Mouse (Mus musculus) A20 (cell line): ENCODE results near the gene Nek7.
A peak's percentile ranks its signal among the peaks of the same experiment; 100 is the strongest.

Experiments used
- DNase-seq: peaks from one replicate; pipeline ENCODE4 v3.0.0-alpha.2; 2011; ENCODE audit warnings: low read depth, low spot score

The Nek7 gene

GRCm38 (mm10) chr1:138619996-138620461, at the start of gene Nek7:
Gene Nek7, minus strand, starts transcription at chr1:138620141.
- peak; percentile 86 for DNase-seq

- no peak for DNase-seq
Observed at GRCm38 (mm10) chr1:138662342-138662741, 42.4 kb upstream of the Nek7 start.

DNA sequence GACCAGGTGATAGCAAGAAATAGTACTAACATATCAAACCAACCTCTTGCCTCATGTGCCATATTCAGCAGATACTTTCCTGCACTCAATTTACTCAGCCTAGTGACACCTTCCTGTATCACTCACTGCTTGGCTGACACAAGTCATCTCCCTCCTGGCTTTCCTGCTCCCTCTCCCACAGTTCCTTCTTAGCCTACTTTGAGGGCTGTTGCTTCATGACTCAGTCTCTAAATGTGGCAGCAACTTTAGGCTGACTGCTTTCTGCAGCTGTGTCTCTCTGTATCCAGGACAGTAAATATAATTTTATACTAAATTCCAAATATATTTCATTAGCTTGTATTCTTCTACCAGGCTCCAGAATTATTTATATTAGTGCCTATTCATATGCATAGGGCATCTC, 34.3 kb upstream of the Nek7 start:
- no peak for DNase-seq

GRCm38 (mm10) chr1:138644991-138645390, 25.1 kb upstream of the Nek7 start:
- no peak for DNase-seq

GRCm38 (mm10) chr1:138643306-138643830, 23.4 kb upstream of the Nek7 start:
- DNase-seq = no peak

DNA sequence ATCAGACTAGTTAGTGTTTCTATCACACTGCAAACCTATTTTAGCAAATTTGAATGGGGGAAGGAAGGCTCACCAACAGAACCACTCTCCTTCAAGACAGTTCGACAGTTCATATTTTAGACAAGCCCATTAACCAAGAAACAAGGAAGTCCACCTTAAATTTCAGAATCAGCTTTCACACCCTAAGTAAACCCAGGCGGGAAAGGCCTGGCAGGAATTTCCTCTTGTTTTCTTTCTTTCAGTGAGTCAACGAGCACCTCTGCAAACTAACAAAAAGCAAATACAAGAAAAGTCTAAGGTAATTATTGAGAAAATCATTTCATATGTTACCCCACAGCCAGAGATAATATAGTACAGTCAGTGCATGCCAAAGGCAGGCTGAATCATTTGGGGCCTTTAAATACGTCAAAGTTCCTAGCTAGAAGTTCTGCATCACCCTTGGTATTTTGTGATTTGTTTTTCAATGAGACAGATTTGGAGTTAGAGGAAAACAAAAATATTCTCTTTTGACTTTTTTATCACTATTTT, 21.1 kb upstream of the Nek7 start:
- DNase-seq = no peak

GRCm38 (mm10) chr1:138637850-138638249, 17.9 kb upstream of the Nek7 start:
- DNase-seq = peak; percentile 57

GRCm38 (mm10) chr1:138634561-138634960, 14.6 kb upstream of the Nek7 start:
- no peak for DNase-seq

GRCm38 (mm10) chr1:138628919-138629318, 9.0 kb upstream of the Nek7 start:
- no peak for DNase-seq

- no peak for DNase-seq
Observed at GRCm38 (mm10) chr1:138628486-138628885, 8.5 kb upstream of the Nek7 start.

- no peak for DNase-seq
Observed at GRCm38 (mm10) chr1:138627804-138628203, 7.9 kb upstream of the Nek7 start.

DNA sequence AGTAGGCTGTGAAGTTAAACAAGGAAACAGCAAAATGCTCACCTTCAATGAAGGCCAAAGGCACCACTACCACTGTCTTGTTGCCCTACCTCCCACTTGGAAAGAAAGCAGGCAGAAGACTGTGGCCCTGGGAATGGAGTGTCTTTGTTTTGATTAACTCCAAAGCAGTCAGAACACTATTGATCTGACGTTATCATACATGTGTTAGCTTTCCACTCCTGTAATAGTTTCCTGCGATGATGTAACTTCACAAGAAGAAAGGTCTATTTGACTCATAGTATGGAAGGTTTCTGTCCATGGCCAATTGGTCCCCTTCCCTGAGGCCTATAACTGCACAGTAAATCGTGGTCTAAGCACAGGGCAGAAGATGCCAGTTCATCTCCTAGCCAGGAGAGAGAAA, 6.3 kb upstream of the Nek7 start:
- DNase-seq = no peak

- DNase-seq = no peak
Observed at GRCm38 (mm10) chr1:138623870-138624269, 3.9 kb upstream of the Nek7 start.

DNA sequence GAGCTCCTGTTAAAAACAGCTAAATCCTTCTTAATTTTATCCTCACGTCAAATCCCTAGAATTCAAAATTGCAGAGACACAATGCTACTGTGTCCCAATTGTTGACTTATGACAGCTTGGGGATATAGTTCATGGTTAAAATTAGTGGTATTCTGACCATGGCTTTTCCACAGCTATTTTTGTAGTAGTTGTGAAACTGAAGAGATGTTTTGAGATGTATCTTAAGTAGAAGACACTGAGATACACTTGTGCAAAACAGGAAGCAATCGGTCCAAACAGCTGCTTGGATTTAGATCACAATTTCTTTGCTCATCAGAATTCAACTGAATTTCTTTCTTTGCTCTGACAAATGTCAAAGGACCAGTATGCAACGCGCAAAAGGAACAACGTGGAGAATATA, 2.9 kb upstream of the Nek7 start:
- DNase-seq = peak; percentile 16

DNA sequence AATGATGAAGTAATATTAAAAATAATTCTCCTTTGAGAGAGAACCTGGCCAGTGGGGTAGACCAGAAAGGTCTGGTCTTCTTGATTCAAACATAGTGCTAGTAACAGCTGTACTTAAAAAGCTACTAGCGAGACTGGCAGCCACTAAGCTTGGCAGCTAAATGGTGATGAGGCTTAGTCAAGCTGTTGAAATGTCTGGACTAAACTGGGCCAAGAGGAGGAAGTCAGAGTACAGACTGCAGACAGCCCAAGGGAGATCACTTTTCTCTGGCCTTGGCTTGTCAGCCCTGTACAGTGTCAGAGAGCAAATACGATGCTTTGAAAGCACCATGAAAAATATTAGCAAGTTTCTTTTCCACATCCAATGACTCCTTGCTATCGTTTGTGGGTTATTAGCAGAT, 2.5 kb upstream of the Nek7 start:
- peak; percentile 12 for DNase-seq

DNA sequence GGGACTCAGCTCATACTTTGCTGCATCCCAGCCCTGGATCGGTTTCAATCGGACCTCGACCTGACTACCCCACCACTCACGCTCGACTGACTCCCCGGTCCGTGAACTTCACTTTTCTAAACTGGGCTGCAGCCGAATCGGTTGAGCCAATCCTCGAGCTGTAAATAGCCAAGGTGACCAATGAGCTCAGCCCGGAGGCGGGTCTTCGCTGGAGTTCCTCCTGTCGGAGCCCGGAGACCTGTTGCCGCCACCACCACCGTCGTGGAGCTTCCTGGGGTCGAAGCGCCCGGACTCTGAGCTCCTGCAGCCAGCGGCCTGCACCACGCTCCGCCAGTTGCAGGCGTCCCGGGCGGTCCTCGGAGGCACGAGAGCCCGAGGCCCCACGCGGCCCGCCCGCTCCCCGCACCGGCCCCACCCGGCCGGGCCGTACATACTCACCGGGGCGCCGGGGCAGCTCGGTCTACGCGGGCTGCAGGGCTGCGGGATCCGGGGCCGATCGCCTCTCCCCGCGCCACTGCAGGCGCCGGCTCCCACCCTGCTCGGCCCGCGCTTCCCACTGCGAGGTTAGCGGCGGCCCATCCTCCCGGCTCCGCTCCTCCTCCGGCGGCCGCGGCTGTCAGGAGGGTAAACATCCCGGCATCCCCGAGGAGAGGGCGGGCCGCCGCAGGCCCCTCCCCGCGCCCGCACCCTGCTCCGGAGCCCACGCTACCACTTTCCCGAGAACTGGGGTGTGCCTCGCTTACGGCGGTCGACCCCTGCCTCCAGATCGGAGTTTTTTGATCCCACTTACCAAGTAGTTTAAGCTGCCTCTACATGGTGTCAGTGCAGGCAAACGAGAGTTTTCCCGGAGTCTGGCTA, 598 bp downstream of the Nek7 start:
- DNase-seq = peak; percentile 98

DNA sequence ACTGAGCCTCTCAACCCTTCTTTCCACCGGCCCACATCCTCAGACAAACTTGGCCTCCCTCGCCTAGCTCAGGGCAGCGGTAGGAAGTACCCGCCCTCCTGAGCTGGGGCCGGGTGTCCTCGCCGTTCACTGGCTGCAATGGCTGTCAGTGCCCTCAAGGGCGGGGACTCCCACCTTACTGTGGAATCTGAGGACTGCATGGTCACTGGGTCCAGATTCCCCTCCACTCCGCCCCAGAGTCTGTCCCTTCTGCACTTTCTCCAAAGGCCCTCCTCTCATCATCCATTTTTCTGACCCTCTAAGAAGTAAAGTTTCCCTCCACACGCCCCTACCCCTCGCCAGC, 2.0 kb downstream of the Nek7 start:
- DNase-seq = peak; percentile 95

DNA sequence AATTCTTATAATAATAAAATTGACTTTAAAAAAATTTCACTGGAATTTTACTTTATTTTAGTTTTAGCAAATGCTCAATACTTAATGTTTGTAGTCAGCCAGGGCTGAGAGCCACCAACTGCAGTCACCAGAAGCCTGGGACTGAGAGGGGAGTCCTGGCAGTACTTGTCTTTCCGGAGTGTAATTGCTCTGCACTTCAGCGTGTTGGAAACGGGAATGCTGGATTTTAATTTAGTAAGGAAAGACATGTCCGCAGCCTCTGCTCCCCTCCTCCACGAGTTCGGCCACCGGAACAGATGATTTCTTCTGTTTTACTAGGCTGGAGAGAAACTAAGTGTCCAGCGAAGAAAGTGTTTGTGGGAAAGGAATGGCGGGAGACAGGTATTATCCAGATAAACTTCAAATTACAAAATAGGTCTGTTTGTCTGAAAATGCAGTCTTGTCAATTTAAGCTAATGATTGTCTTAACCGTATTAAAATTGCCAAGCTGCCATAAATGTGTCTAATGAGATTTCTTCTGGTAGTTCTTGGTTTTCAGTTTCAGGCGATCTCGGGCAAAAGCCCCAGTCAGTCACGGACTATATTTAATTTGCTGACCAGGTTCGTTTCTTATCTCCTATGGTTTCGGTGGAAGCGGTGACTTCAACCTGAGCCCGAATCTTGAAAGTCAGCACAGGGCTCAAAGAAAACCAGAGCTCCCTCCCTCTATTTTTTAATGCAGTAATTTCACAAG, 2.5 kb downstream of the Nek7 start:
- DNase-seq = no peak

DNA sequence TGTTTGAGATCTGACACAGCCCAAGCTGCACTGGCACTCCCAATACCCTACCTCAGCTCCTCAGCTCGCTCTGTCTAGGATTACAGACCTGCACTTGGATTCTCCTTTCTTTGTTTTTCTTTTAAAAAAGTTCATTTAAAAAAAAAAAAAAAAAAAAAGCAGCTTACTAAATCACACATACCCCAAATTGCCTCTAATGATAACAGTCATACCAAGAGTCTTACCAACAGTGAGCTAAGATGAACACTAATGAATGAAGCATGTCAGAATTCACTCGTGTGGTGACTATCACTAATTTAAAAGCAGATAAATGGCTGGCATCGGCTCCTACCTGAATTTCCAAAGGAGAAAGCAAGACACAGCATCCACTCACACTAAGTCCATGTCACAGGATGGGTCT, 4.6 kb downstream of the Nek7 start:
- no peak for DNase-seq

DNA sequence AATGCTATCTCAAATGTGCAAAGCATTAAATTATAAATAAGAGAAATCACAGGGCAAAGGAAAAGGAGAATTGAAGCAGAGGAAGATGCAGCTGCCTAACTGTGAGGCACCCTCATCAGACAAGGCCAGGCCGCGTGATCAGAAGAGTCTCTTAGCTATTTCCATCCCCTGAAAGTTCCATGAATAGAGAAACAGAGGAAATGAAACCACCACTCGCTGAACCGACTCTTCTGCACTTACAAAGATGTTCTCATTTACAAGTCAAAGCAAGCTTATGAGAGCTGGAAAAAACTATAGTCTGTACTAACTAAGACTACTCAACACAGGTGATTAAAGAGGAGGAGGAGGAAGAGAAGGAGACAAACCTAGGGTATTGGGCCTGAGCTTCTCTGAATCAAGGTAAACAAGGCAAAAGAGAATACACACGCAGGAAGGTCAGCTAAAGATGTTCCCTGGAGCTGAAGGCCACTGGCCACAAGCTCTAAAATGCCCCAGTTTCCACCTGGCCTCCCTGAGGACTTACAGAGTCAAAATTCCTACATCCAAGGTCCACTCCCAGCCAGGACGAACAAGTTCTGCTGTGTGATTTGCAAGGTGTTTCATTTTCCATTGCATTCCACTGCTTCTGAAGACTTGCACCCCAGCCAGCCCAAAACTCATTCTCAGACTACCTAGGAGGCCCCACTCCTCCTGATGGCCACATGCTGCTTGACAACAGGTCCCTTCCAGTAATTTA, 5.2 kb downstream of the Nek7 start:
- DNase-seq = peak; percentile 91

DNA sequence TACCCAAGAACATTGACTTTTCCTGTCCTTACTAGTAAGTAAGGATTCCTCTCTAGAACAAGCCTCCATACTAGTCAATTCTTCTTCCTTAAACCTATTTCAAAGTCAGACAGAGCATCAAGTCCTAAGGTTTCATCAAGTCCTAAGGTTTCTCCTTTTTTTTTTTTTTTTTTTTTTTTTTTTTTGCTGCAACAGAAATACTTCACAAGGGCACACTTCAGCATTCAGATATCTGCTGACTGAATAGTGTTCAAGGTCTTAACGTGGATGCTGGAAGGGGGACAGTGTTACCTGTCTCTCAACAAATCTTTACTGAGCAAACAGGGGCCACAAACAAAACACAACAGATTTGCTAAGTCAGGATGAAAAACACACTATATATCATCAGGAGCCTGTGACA, 7.8 kb downstream of the Nek7 start:
- peak; percentile 13 for DNase-seq

DNA sequence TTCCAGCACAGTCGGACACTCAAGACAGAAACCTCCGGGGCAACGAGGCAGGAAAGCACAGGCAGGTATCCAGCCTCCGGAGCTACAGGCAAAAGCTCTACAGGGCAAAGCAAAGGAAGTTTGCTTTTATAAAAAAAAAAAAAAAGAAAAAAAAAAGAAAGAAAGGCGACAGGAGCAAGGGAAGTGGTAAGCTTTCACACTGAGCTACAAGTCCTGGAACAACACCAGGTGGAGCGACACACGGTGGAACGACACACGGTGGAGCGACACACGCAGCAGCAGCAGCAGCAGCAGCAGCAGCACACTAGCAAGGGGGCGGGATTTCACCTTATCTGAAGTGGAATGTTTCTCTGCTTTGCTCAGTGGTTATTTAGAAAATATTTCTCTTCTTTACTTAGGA, 10.8 kb downstream of the Nek7 start:
- DNase-seq = peak; percentile 83
